Mouse (Mus musculus) heart, embryonic 10.5 days (tissue): Measurements from ENCODE around the gene Cops4. TPM values are rescaled to one million over a fixed set of nuclear protein-coding genes. Genes with fewer than 3 reads are reported as not detected.

ENCODE experiments used
- DNase-seq: peaks from one replicate; pipeline ENCODE4 v3.0.0-alpha.2; 2017; ENCODE audit warnings: low spot score
- H3K27ac ChIP-seq: fragments of 300-500 bp; sonication (generic); 2 replicates; pipeline ENCODE4 v1.5.1; 2016; ENCODE audit warnings: mild to moderate bottlenecking
- H3K27me3 ChIP-seq: fragments of 300-500 bp; sonication (generic); 2 replicates; pipeline ENCODE4 v1.6.1; 2016; ENCODE audit warnings: mild to moderate bottlenecking; ENCODE audit not compliant: poor library complexity, insufficient read depth, severe bottlenecking
- H3K36me3 ChIP-seq: fragments of 300-500 bp; sonication (generic); 2 replicates; pipeline ENCODE4 v1.6.1; 2016; ENCODE audit warnings: mild to moderate bottlenecking, moderate library complexity
- H3K4me1 ChIP-seq: fragments of 300-500 bp; sonication (generic); 2 replicates; pipeline ENCODE4 v1.6.1; 2016; ENCODE audit warnings: mild to moderate bottlenecking
- H3K4me3 ChIP-seq: fragments of 300-500 bp; sonication (generic); 2 replicates; pipeline ENCODE4 v1.5.1; 2016; ENCODE audit warnings: mild to moderate bottlenecking, moderate library complexity
- H3K9me3 ChIP-seq: fragments of 300-500 bp; sonication (generic); 2 replicates; pipeline ENCODE4 v1.6.1; 2016; ENCODE audit warnings: mild to moderate bottlenecking, moderate library complexity
- WGBS: fragments of 180-500 bp; shearing (Covaris S2); methylation state at CpG from one replicate; pipeline ENCODE4 v1.1.7; 2016; 5-methylcytosine and 5-hydroxymethylcytosine counted together
- polyA plus RNA-seq: library from polyadenylated mRNA; unstranded; fragments of >200 nt; fragmentation: Nextera tagmentation; extraction: Ambion mirVana; gene quantifications from 2 replicates; pipeline ENCODE4 v1.2.1, GENCODE M21; 2016

The Cops4 gene
- polyA plus RNA-seq, 1 experiment from 2014 or later: 203 TPM

DNA sequence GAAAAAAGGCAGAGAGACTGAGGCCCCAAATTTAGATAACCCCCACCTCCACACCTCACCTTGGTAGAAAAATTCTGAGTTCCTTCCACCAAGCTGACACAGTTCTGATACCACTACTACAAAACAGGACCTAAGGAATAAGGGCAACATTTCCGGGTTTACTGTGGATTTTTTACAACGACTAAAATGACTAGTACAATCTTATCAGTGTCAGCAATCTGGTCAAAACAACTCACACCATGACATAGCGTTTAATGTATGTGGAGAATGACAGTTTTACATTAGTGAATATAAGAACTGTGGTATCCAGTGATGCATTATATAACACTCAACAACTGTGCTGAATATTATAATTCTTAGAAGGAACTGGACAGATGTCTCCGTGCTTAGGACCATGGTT, 16.8 kb upstream of the Cops4 start:
- Histone ChIP-seq H3K27me3 (no peaks in the 10 kb centered on the region), H3K27ac (peak overlapping the region; percentile 84; the same call in 1 of the 2 replicates), H3K36me3 (no peaks in the 10 kb centered on the region), H3K4me1 (peaks cover 15% of the 10 kb centered on the region), H3K9me3 (no peaks in the 10 kb centered on the region), H3K4me3 (0 out of 2 replicates have a peak overlapping the region, but pooled peaks have one; percentile 88)
- 76% methylated on average over 4 of the region's 4 CpGs for WGBS
- DNase-seq: no peak

DNA sequence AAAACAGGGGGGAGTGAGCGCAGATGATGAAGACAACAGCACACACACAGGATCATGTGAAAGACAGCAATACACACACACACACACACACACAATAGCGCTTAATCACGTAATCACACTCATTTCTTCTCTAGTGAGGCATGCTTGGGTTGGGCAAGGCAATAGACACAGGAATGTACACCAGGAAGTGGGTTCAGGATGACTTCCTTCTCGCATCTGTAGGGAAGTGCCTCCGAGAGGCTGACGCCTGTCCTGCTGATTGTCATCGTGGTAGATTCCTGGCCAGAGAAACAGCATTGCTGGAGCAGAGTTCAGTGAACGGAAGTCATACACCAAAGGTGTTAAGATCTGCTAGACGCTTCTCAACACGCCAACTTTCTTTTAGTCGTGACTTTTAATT, 8.9 kb upstream of the Cops4 start:
- Histone ChIP-seq H3K9me3 (no peaks in the 10 kb centered on the region), H3K27me3 (no peaks in the 10 kb centered on the region; the same call in 1 of the 2 replicates), H3K4me3 (no peak overlapping the region), H3K27ac (no peak overlapping the region), H3K36me3 (no peaks in the 10 kb centered on the region), H3K4me1 (no peaks in the 10 kb centered on the region)
- WGBS: 66% methylated on average over 11 of the region's 11 CpGs
- no peak for DNase-seq

DNA sequence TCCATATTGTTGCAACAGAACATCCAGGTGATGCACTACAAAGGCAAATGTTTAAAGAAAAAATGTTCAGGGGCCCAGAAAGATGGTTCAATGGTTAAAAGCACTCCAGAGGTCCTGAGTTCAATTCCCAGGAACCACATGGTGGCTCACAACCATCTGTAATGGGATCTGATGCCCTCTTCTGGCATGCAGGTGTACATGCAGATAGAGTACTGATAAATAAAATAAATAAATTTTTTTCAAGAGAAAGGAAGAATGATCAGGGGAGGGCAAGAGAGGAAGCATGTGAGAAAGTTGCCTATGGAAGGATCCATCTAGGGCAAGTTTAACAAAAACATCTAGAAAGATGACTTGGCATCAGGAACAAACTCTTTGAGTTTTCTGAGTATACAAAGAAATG, 5.5 kb upstream of the Cops4 start:
- H3K9me3 ChIP-seq: no peaks in the 10 kb centered on the region
- no peak overlapping the region for H3K27ac ChIP-seq

DNA sequence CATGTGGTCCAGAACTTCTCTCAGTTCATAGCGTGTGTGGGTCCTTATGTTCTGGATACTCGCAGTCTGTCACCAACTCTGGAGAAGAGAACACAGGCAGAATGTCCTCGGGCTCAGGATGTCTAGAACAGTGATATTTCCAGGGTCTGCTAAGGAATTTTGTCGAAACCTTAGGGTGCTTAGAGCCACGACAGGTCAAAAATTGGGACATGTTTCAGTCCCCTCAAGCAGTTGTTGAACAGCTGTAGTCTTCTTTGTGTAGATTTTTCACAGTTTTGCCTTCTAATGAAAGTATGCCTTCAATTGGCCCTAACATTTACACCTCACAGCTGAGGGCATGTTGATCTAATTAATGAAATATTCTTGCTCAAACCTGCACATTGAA, 910 bp downstream of the Cops4 start:
- Histone ChIP-seq H3K4me3 (peak overlapping the region; percentile 76), H3K36me3 (peaks cover 10% of the 10 kb centered on the region; the same call in 1 of the 2 replicates), H3K27ac (peak overlapping the region; percentile 95), H3K4me1 (peaks cover 6% of the 10 kb centered on the region), H3K9me3 (no peaks in the 10 kb centered on the region), H3K27me3 (no peaks in the 10 kb centered on the region; the same call in 1 of the 2 replicates)
- WGBS: 4% methylated on average over 5 of the region's 5 CpGs
- DNase-seq: no peak

More for the DNA sequence above, 5.5 kb upstream of the Cops4 start:
- H3K4me3 ChIP-seq: no peak overlapping the region
- H3K36me3 ChIP-seq: no peaks in the 10 kb centered on the region
- H3K27me3 ChIP-seq: no peaks in the 10 kb centered on the region; the same call in 1 of the 2 replicates
- H3K4me1 ChIP-seq: no peaks in the 10 kb centered on the region
- no peak for DNase-seq

DNA sequence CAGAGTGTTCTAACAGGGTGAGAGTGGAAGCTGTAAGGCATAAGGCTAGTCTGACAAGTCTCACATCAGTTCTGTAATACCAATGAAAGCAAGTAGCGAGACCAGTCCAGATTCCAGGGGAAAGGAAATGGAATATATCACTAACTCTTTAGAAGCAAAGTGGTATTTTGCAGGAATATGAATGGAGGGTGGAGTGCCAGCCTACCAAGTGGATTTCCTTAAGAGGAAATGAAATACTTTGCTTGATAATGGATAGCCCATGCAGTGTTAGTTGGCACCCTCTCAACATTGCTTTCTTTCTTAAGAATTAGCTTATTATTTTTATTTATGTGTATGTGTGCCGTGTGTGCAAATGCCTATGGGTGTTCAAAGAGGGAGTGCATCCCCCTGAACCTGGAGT, 2.1 kb downstream of the Cops4 start:
- Histone ChIP-seq H3K36me3 (peaks cover 15% of the 10 kb centered on the region), H3K27ac (no peak overlapping the region), H3K4me1 (peaks cover 6% of the 10 kb centered on the region), H3K4me3 (no peak overlapping the region), H3K27me3 (no peaks in the 10 kb centered on the region), H3K9me3 (no peaks in the 10 kb centered on the region)
- no peak for DNase-seq
- 88% methylated on average over 2 of the region's 2 CpGs for WGBS

DNA sequence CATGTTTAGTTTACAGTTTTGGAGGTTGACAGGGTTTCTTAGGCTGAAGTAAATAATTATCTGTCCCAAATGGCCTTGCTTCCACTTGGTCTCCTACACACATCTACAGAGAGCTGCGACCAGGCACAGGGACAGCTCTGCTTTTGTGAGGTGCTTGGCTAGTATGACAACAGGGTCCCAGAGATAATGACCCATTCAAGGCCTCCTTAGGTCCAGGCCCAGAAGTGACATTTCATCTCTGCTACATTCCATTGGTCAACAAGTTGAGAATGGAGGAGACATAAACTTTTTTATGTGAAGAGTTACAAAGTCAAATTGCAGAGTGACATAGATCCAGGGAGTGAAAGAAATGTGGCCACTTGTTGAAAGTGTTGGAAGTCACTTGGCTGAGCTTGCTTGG, 5.2 kb downstream of the Cops4 start:
- H3K9me3 ChIP-seq: no peaks in the 10 kb centered on the region
- H3K36me3 ChIP-seq: peaks cover 21% of the 10 kb centered on the region
- no peak overlapping the region for H3K4me3 ChIP-seq
- no peaks in the 10 kb centered on the region for H3K27me3 ChIP-seq
- peaks cover 10% of the 10 kb centered on the region for H3K4me1 ChIP-seq
- DNase-seq: no peak
- no peak overlapping the region for H3K27ac ChIP-seq
- WGBS: 87% methylated on average over 1 of the region's 1 CpGs

DNA sequence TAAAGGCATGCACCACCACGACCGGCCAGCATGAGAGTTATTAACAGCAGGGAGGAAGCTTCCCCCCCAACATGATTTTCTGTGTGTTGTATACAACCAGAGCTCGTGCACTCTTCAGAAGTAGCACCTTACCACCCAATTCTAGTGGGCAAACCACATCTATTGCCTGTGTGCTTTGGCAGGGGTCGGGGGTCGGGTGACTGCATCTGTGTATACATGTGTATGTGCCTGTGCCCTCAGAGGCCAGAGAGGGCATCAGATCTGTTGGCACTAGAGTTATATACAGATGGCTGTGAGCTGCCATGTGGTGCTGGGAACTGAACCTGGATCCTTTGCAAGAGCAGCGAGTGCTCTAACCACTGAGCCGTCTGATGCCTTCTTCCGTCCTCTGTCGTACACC, 6.8 kb downstream of the Cops4 start:
- H3K27ac ChIP-seq: no peak overlapping the region
- no peak overlapping the region for H3K4me3 ChIP-seq
- DNase-seq: no peak
- H3K9me3 ChIP-seq: no peaks in the 10 kb centered on the region
- H3K36me3 ChIP-seq: peaks cover 37% of the 10 kb centered on the region
- H3K27me3 ChIP-seq: no peaks in the 10 kb centered on the region
- 95% methylated on average over 9 of the region's 9 CpGs for WGBS
- peaks cover 4% of the 10 kb centered on the region for H3K4me1 ChIP-seq

DNA sequence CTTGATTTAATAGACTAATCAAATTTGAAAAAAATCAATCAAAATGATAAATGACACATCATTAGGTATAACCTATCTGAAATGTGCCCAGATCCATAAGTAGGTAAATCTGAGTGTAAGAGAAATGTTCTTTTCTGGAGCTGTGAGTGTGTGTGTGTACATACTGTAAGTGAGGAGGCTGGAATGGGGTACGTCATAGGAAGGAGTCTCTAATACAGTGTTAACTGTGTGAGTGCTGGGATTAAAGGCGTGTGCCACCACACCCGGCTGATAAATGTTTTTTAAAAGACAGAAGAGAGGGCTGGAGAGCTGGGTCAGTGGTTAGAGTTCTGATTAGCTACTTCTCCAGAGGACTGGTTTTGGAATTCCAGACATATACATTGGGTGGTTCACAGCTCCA, 7.5 kb downstream of the Cops4 start:
- peaks cover 44% of the 10 kb centered on the region for H3K36me3 ChIP-seq
- no peaks in the 10 kb centered on the region for H3K27me3 ChIP-seq
- H3K27ac ChIP-seq: no peak overlapping the region
- WGBS: 61% methylated on average over 3 of the region's 3 CpGs
- no peak overlapping the region for H3K4me3 ChIP-seq
- no peak for DNase-seq
- no peaks in the 10 kb centered on the region for H3K9me3 ChIP-seq
- H3K4me1 ChIP-seq: peaks cover 4% of the 10 kb centered on the region; the same call in 1 of the 2 replicates

DNA sequence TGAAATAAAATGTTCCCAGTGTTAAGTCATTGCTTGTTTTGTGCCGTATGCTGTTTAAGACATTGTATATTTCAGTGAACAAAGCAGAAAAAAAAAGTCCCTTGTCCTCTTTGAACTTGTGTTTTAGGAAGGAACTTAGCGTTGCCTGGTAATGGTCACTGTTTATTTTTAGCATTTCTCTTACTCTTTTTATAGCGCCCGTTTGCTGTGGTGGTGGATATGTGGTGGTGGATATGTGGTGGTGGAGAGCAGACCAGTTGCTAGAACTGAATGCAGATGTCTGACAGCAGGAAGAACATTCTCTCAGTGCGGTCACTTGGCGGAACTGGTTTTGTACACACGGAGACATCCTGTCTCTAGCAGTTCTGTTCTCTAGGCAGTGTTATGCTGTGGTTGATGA, 8.1 kb downstream of the Cops4 start:
- H3K27me3 ChIP-seq: no peaks in the 10 kb centered on the region
- no peak overlapping the region for H3K4me3 ChIP-seq
- peaks cover 49% of the 10 kb centered on the region for H3K36me3 ChIP-seq
- H3K9me3 ChIP-seq: no peaks in the 10 kb centered on the region
- WGBS: 52% methylated on average over 7 of the region's 7 CpGs
- peaks cover 4% of the 10 kb centered on the region; the same call in 1 of the 2 replicates for H3K4me1 ChIP-seq
- no peak overlapping the region for H3K27ac ChIP-seq
- DNase-seq: no peak

DNA sequence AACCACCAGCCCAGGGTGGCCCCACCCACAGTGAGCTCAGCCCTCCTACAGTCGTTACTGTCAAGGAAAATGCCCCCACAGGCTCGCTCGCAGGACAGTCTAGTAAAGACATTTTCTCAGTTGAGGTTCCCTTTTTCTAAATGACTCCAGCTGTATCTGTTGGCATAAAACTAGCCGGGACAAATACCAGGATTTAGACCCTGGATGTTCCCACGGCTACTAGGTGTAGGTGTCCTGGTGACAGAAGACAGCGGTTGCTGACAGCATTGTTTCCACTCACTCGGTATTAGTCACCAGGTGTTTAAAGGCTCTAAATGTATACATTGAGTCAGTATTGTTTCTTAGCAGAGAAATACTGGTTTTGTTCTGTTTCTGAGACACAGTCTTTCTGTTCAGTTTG, 17.7 kb downstream of the Cops4 start:
- Histone ChIP-seq H3K27ac (no peak overlapping the region), H3K27me3 (no peaks in the 10 kb centered on the region), H3K9me3 (no peaks in the 10 kb centered on the region), H3K36me3 (peaks cover 78% of the 10 kb centered on the region), H3K4me1 (peaks cover 3% of the 10 kb centered on the region; the same call in 1 of the 2 replicates), H3K4me3 (no peak overlapping the region)
- 74% methylated on average over 7 of the region's 7 CpGs for WGBS
- no peak for DNase-seq

DNA sequence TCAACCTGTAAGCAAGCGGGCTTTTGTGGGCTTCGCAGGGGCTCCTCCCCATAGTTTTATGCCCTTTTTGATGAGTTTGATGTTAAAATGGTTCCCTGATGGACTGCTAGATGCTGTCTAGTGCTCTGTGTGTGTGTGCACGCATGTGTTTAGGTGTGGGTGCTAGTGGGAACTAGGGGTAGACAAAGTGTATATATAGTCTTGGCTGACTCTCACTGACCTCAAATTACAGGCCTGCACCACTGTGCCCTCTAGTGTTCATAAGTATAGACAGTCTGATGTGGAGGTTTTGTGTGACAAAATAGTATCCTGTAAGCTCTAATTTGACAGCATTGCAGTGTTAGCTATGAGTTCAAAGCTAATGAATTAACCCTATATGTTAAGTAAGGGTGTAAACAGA, 18.5 kb downstream of the Cops4 start:
- DNase-seq: no peak
- H3K36me3 ChIP-seq: peaks cover 76% of the 10 kb centered on the region
- no peaks in the 10 kb centered on the region for H3K9me3 ChIP-seq
- 87% methylated on average over 3 of the region's 3 CpGs for WGBS
- no peaks in the 10 kb centered on the region for H3K27me3 ChIP-seq
- no peak overlapping the region for H3K27ac ChIP-seq
- no peak overlapping the region for H3K4me3 ChIP-seq
- H3K4me1 ChIP-seq: peaks cover 3% of the 10 kb centered on the region; the same call in 1 of the 2 replicates

DNA sequence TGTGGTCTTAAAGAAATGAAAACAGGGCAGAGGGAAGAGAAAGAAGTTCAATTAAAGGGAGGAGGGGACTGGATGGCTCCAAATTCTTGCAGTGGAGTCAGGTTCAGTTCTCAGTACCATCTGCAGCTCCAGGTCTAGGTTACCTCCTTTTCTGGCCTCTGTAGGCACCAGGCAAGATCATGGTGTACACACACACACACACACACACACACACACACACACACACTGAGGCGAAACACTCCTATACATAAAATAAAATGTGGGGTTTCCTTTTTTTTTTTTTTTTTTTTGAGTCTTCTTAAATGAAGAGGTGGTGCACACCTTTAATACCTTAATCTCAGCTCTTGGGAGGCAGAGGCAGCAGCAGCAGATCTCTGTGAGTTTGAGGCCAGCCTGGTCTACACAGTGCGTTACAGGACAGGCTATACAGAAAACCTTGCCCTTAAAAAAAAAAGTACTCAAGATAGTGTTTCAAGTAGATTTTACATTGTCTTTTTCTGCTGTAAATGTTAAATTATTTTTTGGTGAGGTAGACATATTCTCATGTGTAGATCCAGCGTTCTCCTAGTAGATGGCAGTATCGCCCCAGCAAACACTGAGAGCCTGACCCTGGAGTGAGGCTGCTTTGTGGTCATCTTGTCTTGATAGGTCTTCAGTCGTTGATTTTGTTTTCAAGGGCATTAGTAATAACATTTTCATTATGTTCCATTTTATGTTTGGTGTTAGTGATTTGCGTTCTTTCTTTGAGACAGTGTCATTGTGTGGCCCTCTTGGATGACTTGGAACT, 28.4 kb downstream of the Cops4 start:
- 88% methylated on average over 6 of the region's 6 CpGs for WGBS
- no peaks in the 10 kb centered on the region for H3K27me3 ChIP-seq
- no peak overlapping the region for H3K4me3 ChIP-seq
- no peaks in the 10 kb centered on the region for H3K9me3 ChIP-seq
- no peaks in the 10 kb centered on the region for H3K4me1 ChIP-seq
- peak; percentile 59 for DNase-seq
- H3K27ac ChIP-seq: no peak overlapping the region
- peaks cover 84% of the 10 kb centered on the region for H3K36me3 ChIP-seq

DNA sequence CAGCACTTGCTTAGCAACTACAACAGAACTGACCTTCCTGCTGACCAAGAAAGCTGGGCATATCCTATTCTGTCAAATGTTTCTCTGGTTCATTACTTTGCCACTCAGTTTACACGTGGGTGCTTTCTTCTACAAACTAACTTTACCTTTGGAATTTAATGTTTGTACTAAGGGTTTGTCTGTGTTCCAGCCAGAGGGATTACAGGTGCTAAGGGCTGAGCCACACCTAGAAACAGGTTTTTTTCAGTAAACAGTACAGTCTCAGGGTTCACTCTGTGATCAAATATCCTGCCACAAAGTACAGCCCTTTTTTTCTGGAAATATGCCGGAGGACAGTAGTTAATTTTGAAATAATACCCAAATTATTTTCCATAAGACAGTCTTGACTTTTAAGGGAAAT, 30.1 kb downstream of the Cops4 start:
- no peaks in the 10 kb centered on the region for H3K9me3 ChIP-seq
- H3K27me3 ChIP-seq: no peaks in the 10 kb centered on the region
- H3K27ac ChIP-seq: no peak overlapping the region
- DNase-seq: no peak
- H3K36me3 ChIP-seq: peaks cover 67% of the 10 kb centered on the region
- WGBS: 95% methylated on average over 2 of the region's 2 CpGs
- no peak overlapping the region for H3K4me3 ChIP-seq
- no peaks in the 10 kb centered on the region for H3K4me1 ChIP-seq

DNA sequence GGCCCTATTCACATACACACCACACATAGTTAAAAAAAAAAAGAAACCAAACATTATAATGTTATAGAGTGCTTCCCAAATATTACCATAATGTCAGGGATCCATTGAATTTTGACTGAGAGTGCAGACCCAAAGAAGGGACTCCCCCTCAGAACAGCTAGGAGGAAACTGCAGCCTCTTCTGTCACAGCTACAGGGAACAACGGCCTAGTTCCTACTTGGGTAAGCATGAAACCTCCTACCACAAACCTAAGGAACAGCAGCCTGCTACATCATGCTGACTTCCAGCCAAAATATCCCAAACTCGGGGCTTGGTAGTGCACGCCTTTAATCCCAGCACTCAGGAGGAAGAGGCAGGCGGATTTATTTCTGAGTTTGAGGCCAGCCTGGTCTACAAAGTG, 31.2 kb downstream of the Cops4 start:
- Histone ChIP-seq H3K27me3 (no peaks in the 10 kb centered on the region), H3K4me3 (no peak overlapping the region), H3K9me3 (no peaks in the 10 kb centered on the region), H3K4me1 (no peaks in the 10 kb centered on the region), H3K27ac (no peak overlapping the region), H3K36me3 (peaks cover 56% of the 10 kb centered on the region)
- peak; percentile 63 for DNase-seq
- WGBS: 92% methylated on average over 4 of the region's 4 CpGs
